Mouse (Mus musculus): ENCODE data around the gene Brd9. TPM values are rescaled to one million over a fixed set of nuclear protein-coding genes. Genes with fewer than 3 reads are reported as not detected.
A peak's percentile ranks its signal among the peaks of the same experiment; 100 is the strongest.
"Not testable (repeated sequence)": the region's sequence is repeated elsewhere in the genome, so short reads cannot be mapped to it uniquely, and the experiment has no call there.

The Brd9 gene
- total and polyA plus RNA-seq, 2 experiments from 2014 or later: 84.1 to 90.5 TPM

- no peak for ATAC-seq (ENCODE audit: low FRiP score)
- Histone ChIP-seq H3K9ac (replicated peaks; ENCODE audit: low read length, poor library complexity, severe bottlenecking) (no peak overlapping the region), H3K27me3 (ENCODE audit: insufficient read depth, low read length) (no peaks in the 10 kb centered on the region), H3K27ac (ENCODE audit: low read depth, low read length) (no peak overlapping the region), H3K4me3 (ENCODE audit: low read depth, low read length) (no peak overlapping the region), H3K36me3 (ENCODE audit: insufficient read depth, low read length) (no peaks in the 10 kb centered on the region), H3K4me1 (ENCODE audit: insufficient read depth, low read length) (no peaks in the 10 kb centered on the region), H3K9me3 (ENCODE audit: low read length) (no peaks in the 10 kb centered on the region), H3K4me2 (ENCODE audit: low read depth, low read length, poor library complexity, severe bottlenecking) (no peak overlapping the region)
- TF ChIP-seq CTCF (IDR thresholded peaks at IDR 0.05): no peak
- WGBS: 90% methylated on average over 4 of the region's 4 CpGs
- no peak for DNase-seq (ENCODE audit: low spot score)
Measured at GRCm38 (mm10) chr13:73996456-73996855, 58.8 kb downstream of the Brd9 start.

- Histone ChIP-seq H3K9me3 (ENCODE audit: low read length) (no peaks in the 10 kb centered on the region), H3K27ac (ENCODE audit: low read depth, low read length) (no peak overlapping the region), H3K4me2 (ENCODE audit: low read depth, low read length, poor library complexity, severe bottlenecking) (no peak overlapping the region), H3K4me1 (ENCODE audit: insufficient read depth, low read length) (no peaks in the 10 kb centered on the region), H3K36me3 (ENCODE audit: insufficient read depth, low read length) (no peaks in the 10 kb centered on the region), H3K27me3 (ENCODE audit: insufficient read depth, low read length) (no peaks in the 10 kb centered on the region), H3K4me3 (ENCODE audit: low read depth, low read length) (no peak overlapping the region), H3K9ac (replicated peaks; ENCODE audit: low read length, poor library complexity, severe bottlenecking) (no peak overlapping the region)
- DNase-seq (ENCODE audit: low spot score) (no peak), ATAC-seq (ENCODE audit: low FRiP score) (no peak)
- TF ChIP-seq CTCF (IDR thresholded peaks at IDR 0.05): no peak
Measured at GRCm38 (mm10) chr13:74000519-74000918, 62.9 kb downstream of the Brd9 start.

GRCm38 (mm10) chr13:74000961-74001360 lies 63.4 kb downstream of the Brd9 start:
- Histone ChIP-seq H3K4me2 (ENCODE audit: low read depth, low read length, poor library complexity, severe bottlenecking) (no peak overlapping the region), H3K27me3 (ENCODE audit: insufficient read depth, low read length) (no peaks in the 10 kb centered on the region), H3K4me1 (ENCODE audit: insufficient read depth, low read length) (no peaks in the 10 kb centered on the region), H3K9ac (replicated peaks; ENCODE audit: low read length, poor library complexity, severe bottlenecking) (no peak overlapping the region), H3K9me3 (ENCODE audit: low read length) (no peaks in the 10 kb centered on the region), H3K27ac (ENCODE audit: low read depth, low read length) (no peak overlapping the region), H3K36me3 (ENCODE audit: insufficient read depth, low read length) (no peaks in the 10 kb centered on the region), H3K4me3 (ENCODE audit: low read depth, low read length) (no peak overlapping the region)
- DNase-seq (ENCODE audit: low spot score) (no peak), ATAC-seq (ENCODE audit: low FRiP score) (no peak)
- WGBS: 77% methylated on average over 6 of the region's 6 CpGs
- TF ChIP-seq CTCF (IDR thresholded peaks at IDR 0.05): no peak

- Histone ChIP-seq H3K27ac (ENCODE audit: low read depth, low read length) (no peak overlapping the region), H3K4me3 (ENCODE audit: low read depth, low read length) (no peak overlapping the region), H3K4me2 (ENCODE audit: low read depth, low read length, poor library complexity, severe bottlenecking) (no peak overlapping the region), H3K9ac (replicated peaks; ENCODE audit: low read length, poor library complexity, severe bottlenecking) (no peak overlapping the region), H3K9me3 (ENCODE audit: low read length) (no peaks in the 10 kb centered on the region), H3K36me3 (ENCODE audit: insufficient read depth, low read length) (no peaks in the 10 kb centered on the region), H3K27me3 (ENCODE audit: insufficient read depth, low read length) (no peaks in the 10 kb centered on the region), H3K4me1 (ENCODE audit: insufficient read depth, low read length) (no peaks in the 10 kb centered on the region)
- TF ChIP-seq CTCF (IDR thresholded peaks at IDR 0.05): no peak
- DNase-seq (ENCODE audit: low spot score) (no peak), ATAC-seq (ENCODE audit: low FRiP score) (no peak)
- whole genome bisulfite sequencing: 83% methylated on average over 4 of the region's 4 CpGs
Measured at GRCm38 (mm10) chr13:74001492-74001891, 63.9 kb downstream of the Brd9 start.

GRCm38 (mm10) chr13:74006881-74007280 lies 69.3 kb downstream of the Brd9 start:
- H3K9me3 ChIP-seq (ENCODE audit: low read length); H3K27ac ChIP-seq (ENCODE audit: low read depth, low read length); H3K4me3 ChIP-seq (ENCODE audit: low read depth, low read length); H3K27me3 ChIP-seq (ENCODE audit: insufficient read depth, low read length); H3K9ac ChIP-seq (replicated peaks; ENCODE audit: low read length, poor library complexity, severe bottlenecking); H3K4me2 ChIP-seq (ENCODE audit: low read depth, low read length, poor library complexity, severe bottlenecking); H3K36me3 ChIP-seq (ENCODE audit: insufficient read depth, low read length); DNase-seq (ENCODE audit: low spot score); H3K4me1 ChIP-seq (ENCODE audit: insufficient read depth, low read length); ATAC-seq (ENCODE audit: low FRiP score): not testable (repeated sequence)
- 93% methylated on average over 4 of the region's 4 CpGs for WGBS

GRCm38 (mm10) chr13:74008216-74008615 lies 70.6 kb downstream of the Brd9 start:
- ATAC-seq (ENCODE audit: low FRiP score): not testable (repeated sequence)

More at GRCm38 (mm10) chr13:74008216-74008615, 70.6 kb downstream of the Brd9 start:
- not testable (repeated sequence) for DNase-seq (ENCODE audit: low spot score); H3K9ac ChIP-seq (replicated peaks; ENCODE audit: low read length, poor library complexity, severe bottlenecking); H3K27me3 ChIP-seq (ENCODE audit: insufficient read depth, low read length); H3K4me1 ChIP-seq (ENCODE audit: insufficient read depth, low read length); H3K36me3 ChIP-seq (ENCODE audit: insufficient read depth, low read length); H3K27ac ChIP-seq (ENCODE audit: low read depth, low read length); H3K9me3 ChIP-seq (ENCODE audit: low read length)
- WGBS: 74% methylated on average over 2 of the region's 2 CpGs
- peak overlapping the region; percentile 73 for H3K4me2 ChIP-seq (ENCODE audit: low read depth, low read length, poor library complexity, severe bottlenecking)
- peak overlapping the region; percentile 67; the same call in 1 of the 2 replicates for H3K4me3 ChIP-seq (ENCODE audit: low read depth, low read length)

Data from midbrain, postnatal 0 days (tissue).